Mouse (Mus musculus) liver, embryonic 13.5 days (tissue): Measurements from ENCODE around the gene Nif3l1. TPM values are rescaled to one million over a fixed set of nuclear protein-coding genes. Genes with fewer than 3 reads are reported as not detected.

Experiments
- ATAC-seq: fragments of 200-750 bp; cut with Nextera tagmentation; 2 replicates; pipeline ENCODE4 v1.8.0; 2017; ENCODE audit warnings: low read depth, mild to moderate bottlenecking, moderate number of reproducible peaks, moderate library complexity
- DNase-seq: peaks from one replicate; pipeline ENCODE4 v3.0.0; 2022
- H3K27ac ChIP-seq: fragments of 300-500 bp; sonication (generic); 2 replicates; pipeline ENCODE4 v1.5.1; 2015; ENCODE audit warnings: moderate library complexity, mild to moderate bottlenecking, inconsistent platforms
- H3K27me3 ChIP-seq: fragments of 300-500 bp; sonication (generic); 2 replicates; pipeline ENCODE4 v1.6.1; 2015; ENCODE audit warnings: mild to moderate bottlenecking, inconsistent platforms
- H3K36me3 ChIP-seq: fragments of 300-500 bp; sonication (generic); 2 replicates; pipeline ENCODE4 v1.6.1; 2015; ENCODE audit warnings: mild to moderate bottlenecking, inconsistent platforms
- H3K4me1 ChIP-seq: fragments of 300-500 bp; sonication (generic); replicated peaks from 2 replicates; pipeline ENCODE4 v1.6.1; 2015; ENCODE audit warnings: inconsistent platforms
- H3K4me2 ChIP-seq: fragments of 300-500 bp; sonication (generic); 2 replicates; pipeline ENCODE4 v1.6.1; 2015; ENCODE audit warnings: inconsistent platforms, mild to moderate bottlenecking, moderate library complexity
- H3K4me3 ChIP-seq: fragments of 300-500 bp; sonication (generic); replicated peaks from 2 replicates; pipeline ENCODE4 v1.5.1; 2015; ENCODE audit warnings: mild to moderate bottlenecking, inconsistent platforms
- H3K9ac ChIP-seq: fragments of 300-500 bp; sonication (generic); 2 replicates; pipeline ENCODE4 v1.6.1; 2015; ENCODE audit warnings: mild to moderate bottlenecking, inconsistent platforms
- H3K9me3 ChIP-seq: fragments of 300-500 bp; sonication (generic); replicated peaks from 2 replicates; pipeline ENCODE4 v1.6.1; 2016; ENCODE audit warnings: inconsistent platforms
- WGBS: fragments of 180-500 bp; shearing (Covaris S2); methylation state at CpG from one replicate; pipeline ENCODE4 v1.1.7; 2015; ENCODE audit not compliant: insufficient replicate concordance; 5-methylcytosine and 5-hydroxymethylcytosine counted together
- polyA plus RNA-seq: library from polyadenylated mRNA; unstranded; fragments of >200 nt; fragmentation: Nextera tagmentation; extraction: Ambion mirVana; gene quantifications from 2 replicates; pipeline ENCODE4 v1.2.1, GENCODE M21; 2015

Gene Nif3l1
- polyA plus RNA-seq, 1 experiment from 2014 or later, result 21.3 TPM

GRCm38 (mm10) chr1:58503793-58504370 is 58.9 kb downstream of the Nif3l1 start:
- peak overlapping the region; percentile 95 for H3K9ac ChIP-seq
- peak overlapping the region; percentile 80 for H3K4me2 ChIP-seq
- H3K27ac ChIP-seq, result peak overlapping the region; percentile 88
- no peaks in the 10 kb centered on the region for H3K27me3 ChIP-seq
- no peak for ATAC-seq
- H3K36me3 ChIP-seq, result peaks cover 43% of the 10 kb centered on the region
- peaks cover 19% of the 10 kb centered on the region for H3K9me3 ChIP-seq
- peak overlapping the region; percentile 89 for H3K4me3 ChIP-seq
- peaks cover 29% of the 10 kb centered on the region for H3K4me1 ChIP-seq
- WGBS, result 11% methylated on average over 9 of the region's 9 CpGs
- DNase-seq, result peak; percentile 25

GRCm38 (mm10) chr1:58504577-58505254 is 59.8 kb downstream of the Nif3l1 start, which contains the start of gene Orc2:
Orc2 (minus strand) TSS chr1:58505109.
- ATAC-seq, result peak; percentile 96
- H3K9me3 ChIP-seq, result peaks cover 19% of the 10 kb centered on the region
- peak; percentile 91 for DNase-seq

GRCm38 (mm10) chr1:58507249-58507648 is 62.3 kb downstream of the Nif3l1 start:
- no peak for DNase-seq

More at GRCm38 (mm10) chr1:58504577-58505254, 59.8 kb downstream of the Nif3l1 start, which contains the start of gene Orc2:
- Histone ChIP-seq H3K4me2 (peak within 1 kb of the TSS; percentile 80), H3K4me3 (peak within 1 kb of the TSS; percentile 89), H3K4me1 (peaks cover 29% of the 10 kb centered on the region), H3K27ac (peak within 1 kb of the TSS; percentile 88), H3K27me3 (no peaks in the 10 kb centered on the region), H3K9ac (peak within 1 kb of the TSS; percentile 95), H3K36me3 (peaks cover 34% of the 10 kb centered on the region)
- WGBS, result under 1% methylated on average over 63 of the region's 64 CpGs

More at GRCm38 (mm10) chr1:58507249-58507648, 62.3 kb downstream of the Nif3l1 start:
- Histone ChIP-seq H3K27ac (no peak overlapping the region), H3K4me2 (no peak overlapping the region), H3K9me3 (peaks cover 19% of the 10 kb centered on the region), H3K36me3 (peaks cover 20% of the 10 kb centered on the region), H3K9ac (no peak overlapping the region), H3K27me3 (no peaks in the 10 kb centered on the region), H3K4me3 (no peak overlapping the region), H3K4me1 (peaks cover 20% of the 10 kb centered on the region)
- WGBS, result 76% methylated on average over 3 of the region's 3 CpGs
- no peak for ATAC-seq

Other genes starting within 250 kb of the Nif3l1 start
- gene Aox4, start 234.8 kb upstream of the Nif3l1 start, polyA plus RNA-seq, result 0.27 and 0.31 TPM in 2 replicates
- gene Aox2, start 166.8 kb upstream of the Nif3l1 start, polyA plus RNA-seq, result not detected in 2 replicates
- 181 and 224 TPM in 2 replicates for gene Bzw1, start 52.3 kb upstream of the Nif3l1 start, polyA plus RNA-seq
- 74.8 and 87.1 TPM in 2 replicates for gene Clk1, start 21.1 kb upstream of the Nif3l1 start, polyA plus RNA-seq
- gene Ppil3, start 335 bp downstream of the Nif3l1 start, polyA plus RNA-seq, result 34.4 and 35.5 TPM in 2 replicates
- 47.2 and 58.4 TPM in 2 replicates for gene Orc2, start 60.0 kb downstream of the Nif3l1 start, polyA plus RNA-seq
- 3.6 and 3.9 TPM in 2 replicates for gene Fam126b, start 141.2 kb downstream of the Nif3l1 start, polyA plus RNA-seq
- gene Ndufb3, start 141.2 kb downstream of the Nif3l1 start, polyA plus RNA-seq, result 127 and 129 TPM in 2 replicates